In the genomic region with DNA sequence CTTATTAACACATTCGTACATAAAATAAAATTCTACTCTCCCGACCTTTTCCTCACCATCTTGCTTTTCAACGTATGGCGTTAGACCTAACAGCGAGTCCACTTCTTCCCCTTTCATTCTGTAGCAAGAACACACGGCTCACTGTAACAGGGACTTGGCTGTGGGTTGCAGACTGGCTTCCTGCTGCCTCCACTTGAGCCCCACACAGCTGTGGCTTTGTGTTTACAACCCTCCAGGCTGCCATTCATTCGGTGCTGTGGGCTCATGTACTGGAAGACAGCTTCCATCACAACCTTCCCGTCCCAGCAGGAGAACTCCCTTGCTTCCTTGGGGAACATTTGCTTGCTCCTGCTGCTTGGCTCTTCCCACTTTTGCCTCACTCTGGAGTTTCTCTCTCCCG, we compare ENCODE assay signal across 11 mouse cellular contexts.
DNase-seq lines count a peak whose midpoint lies in the region; ATAC-seq lines count a peak whose summit lies in the region.
"Had no signal": no experiment of that assay in that cellular context is flagged by ENCODE, and none has a peak within 500 bp of the region (broad histone marks: within the 10 kb centered on the region; RNA-seq: fewer than 3 reads in every experiment).

No protein-coding gene starts in this region.

- 0 out of 2 replicates have a peak, but pooled peaks cover 3% of the 10 kb centered on the region for H3K4me1 ChIP-seq in embryonic facial prominence, embryonic 14.5 days (ENCODE audit: control insufficient read depth, insufficient read depth, low read length)
- H3K4me1 ChIP-seq: midbrain, embryonic 12.5 days had no signal

- no peak for ATAC-seq in embryonic facial prominence, embryonic 14.5 days (ENCODE audit: low read depth)
- ATAC-seq in megakaryocyte progenitor cell, adult 5-6 weeks (replicated peaks; ENCODE audit: poor library complexity): peak; percentile 99

- H3K27me3 ChIP-seq in embryonic facial prominence, embryonic 14.5 days (replicated peaks; ENCODE audit: control insufficient read depth, insufficient read depth, low read length): no peaks in the 10 kb centered on the region
- H3K27me3 ChIP-seq: midbrain, embryonic 12.5 days had no signal

- intact Hi-C loops in heart, postnatal 10 days (cut with DNase I): no loop called here

- H3K4me2 ChIP-seq in embryonic facial prominence, embryonic 14.5 days (ENCODE audit: low read depth, low read length): no peak overlapping the region
- H3K4me2 ChIP-seq: midbrain, embryonic 12.5 days had no signal

- H3K4me3 ChIP-seq in embryonic facial prominence, embryonic 14.5 days (ENCODE audit: low read depth, low read length): no peak overlapping the region
- H3K4me3 ChIP-seq: midbrain, embryonic 12.5 days had no signal

- H3K9me3 ChIP-seq in embryonic facial prominence, embryonic 14.5 days (ENCODE audit: control insufficient read depth, low read length): no peaks in the 10 kb centered on the region
- H3K9me3 ChIP-seq: midbrain, embryonic 12.5 days had no signal

- DNase-seq in heart, adult 11 months: peak; percentile 35
- no peak for DNase-seq in heart, postnatal 10 days
- peak; percentile 53 for DNase-seq in brain, adult 2 months (ENCODE audit: low read depth, low spot score)
- peak; percentile 64 for DNase-seq in embryonic facial prominence, embryonic 14.5 days (ENCODE audit: low spot score)
- DNase-seq in urinary bladder, postnatal 10 days (ENCODE audit: low spot score): no peak
- DNase-seq in ovary, postnatal 10 days (ENCODE audit: low spot score): no peak
- DNase-seq: cerebellum, adult 11 months; kidney, postnatal 36 days; lung, adult 2 months had no signal

- H3K9ac ChIP-seq in embryonic facial prominence, embryonic 14.5 days (ENCODE audit: low read depth, low read length): no peak overlapping the region
- H3K9ac ChIP-seq: midbrain, embryonic 12.5 days had no signal

- 31% methylated on average over 9 of the region's 9 CpGs for WGBS in embryonic facial prominence, embryonic 14.5 days

- no peaks in the 10 kb centered on the region for H3K36me3 ChIP-seq in embryonic facial prominence, embryonic 14.5 days (ENCODE audit: control insufficient read depth, insufficient read depth, low read length)
- H3K36me3 ChIP-seq: midbrain, embryonic 12.5 days had no signal

- H3K27ac ChIP-seq in embryonic facial prominence, embryonic 14.5 days (replicated peaks; ENCODE audit: low read depth, low read length): no peak overlapping the region
- H3K27ac ChIP-seq: midbrain, embryonic 12.5 days had no signal

Comparison
In these comparisons a context has a peak if more than half of its experiments do, and no peak if none do; other contexts are left out.
1. DNase-seq: peak in heart, adult 11 months (single experiment), brain, adult 2 months (single experiment) and embryonic facial prominence, embryonic 14.5 days (single experiment); none in heart, postnatal 10 days (0 of 2), urinary bladder, postnatal 10 days (single experiment) and ovary, postnatal 10 days (single experiment).